Mouse (Mus musculus): ENCODE data around the gene Rusc2. TPM values are rescaled to one million over a fixed set of nuclear protein-coding genes. Genes with fewer than 3 reads are reported as not detected.

The Rusc2 gene
- total RNA-seq, 1 experiment from 2014 or later = 38.6 TPM

- peak; percentile 78 for DNase-seq
Observed at GRCm38 (mm10) chr4:43442456-43443361, 60.9 kb downstream of the Rusc2 start.

DNA sequence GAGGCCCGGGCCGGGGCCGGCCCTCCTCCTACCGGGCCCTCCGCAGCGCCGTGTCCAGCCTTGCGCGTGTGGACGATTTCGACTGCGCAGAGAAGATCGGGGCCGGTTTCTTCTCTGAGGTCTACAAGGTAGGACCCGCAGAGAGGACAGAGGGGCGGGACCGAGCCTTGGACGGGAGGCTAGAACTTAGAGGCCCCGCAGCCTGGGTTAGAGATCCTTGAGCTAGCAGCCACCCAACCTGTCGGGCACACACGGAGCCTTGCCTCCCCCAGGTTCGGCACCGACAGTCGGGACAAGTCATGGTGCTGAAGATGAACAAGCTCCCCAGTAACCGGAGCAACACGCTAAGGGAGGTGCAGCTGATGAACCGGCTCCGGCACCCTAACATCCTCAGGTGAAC, 61.7 kb downstream of the Rusc2 start:
- no peak for DNase-seq

GRCm38 (mm10) chr4:43447251-43447650, 65.5 kb downstream of the Rusc2 start:
- DNase-seq = peak; percentile 70

DNA sequence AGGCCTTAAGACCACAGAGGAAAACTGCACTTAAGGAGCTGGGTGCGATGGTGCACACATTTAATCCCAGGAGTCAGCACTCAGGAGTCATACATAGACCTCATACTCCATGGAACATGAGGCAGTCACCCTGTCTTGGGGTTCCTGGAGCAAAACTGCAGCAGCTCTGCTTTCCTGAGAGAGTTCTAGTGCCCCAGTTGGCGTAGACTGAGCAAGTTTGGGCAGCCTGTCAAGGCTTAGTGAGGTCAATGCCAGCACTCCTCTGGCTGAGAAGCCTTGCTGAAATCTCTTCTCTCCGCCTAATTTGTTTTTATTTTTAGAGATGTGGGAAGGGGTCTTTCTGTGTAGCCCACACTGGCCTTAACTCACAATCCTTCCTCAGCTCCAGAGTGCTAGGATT, 66.8 kb downstream of the Rusc2 start:
- peak; percentile 63 for DNase-seq

- DNase-seq = no peak
Observed at GRCm38 (mm10) chr4:43452315-43452714, 70.5 kb downstream of the Rusc2 start.

DNA sequence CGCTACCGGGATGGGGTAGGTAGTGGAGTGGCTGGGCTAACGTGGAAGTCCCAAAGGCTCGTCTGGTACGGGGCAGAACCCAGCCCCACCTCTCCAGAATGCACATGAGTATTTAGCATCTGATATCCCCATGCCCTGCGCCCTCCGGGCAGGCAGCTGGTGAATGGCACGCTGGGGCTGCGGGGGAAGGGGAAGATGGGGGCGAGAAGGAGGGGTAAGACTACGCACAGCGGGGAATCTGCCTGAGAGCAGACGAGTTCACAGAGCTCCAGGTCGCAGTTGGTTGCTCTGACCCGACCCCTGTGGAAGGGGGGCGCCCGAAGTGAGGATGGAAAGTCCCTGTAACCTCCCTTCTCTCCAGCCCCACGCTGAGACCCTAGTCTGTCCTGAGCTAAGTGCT, 71.6 kb downstream of the Rusc2 start:
- no peak for DNase-seq

- DNase-seq = no peak
Observed at GRCm38 (mm10) chr4:43454041-43454836, 72.5 kb downstream of the Rusc2 start, which contains the start of gene Cd72. Gene Cd72 (minus strand): TSS chr4:43454628.

- no peak for DNase-seq
Observed at GRCm38 (mm10) chr4:43456470-43456869, 74.7 kb downstream of the Rusc2 start.

- no peak for DNase-seq
Observed at GRCm38 (mm10) chr4:43457124-43457523, 75.3 kb downstream of the Rusc2 start.

DNA sequence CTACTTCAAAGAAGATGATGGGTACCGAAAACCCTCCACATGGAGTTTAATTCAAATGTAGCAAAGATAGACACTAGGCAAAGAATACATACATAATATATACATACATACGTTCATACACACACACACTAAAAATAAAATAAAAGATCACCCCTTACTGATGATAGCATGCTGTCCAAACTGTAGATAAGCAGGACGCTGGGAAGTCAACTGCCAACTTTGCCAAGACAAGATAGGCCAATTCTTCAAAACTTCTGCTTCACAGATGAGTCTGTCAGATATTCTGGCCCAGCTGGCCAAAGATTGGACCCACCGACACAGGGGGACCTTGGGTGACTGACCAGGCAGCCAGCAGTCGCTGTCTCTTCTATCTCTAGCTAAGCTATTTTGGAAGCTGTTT, 81.3 kb downstream of the Rusc2 start:
- DNase-seq = no peak

- DNase-seq = no peak
Observed at GRCm38 (mm10) chr4:43465935-43466334, 84.2 kb downstream of the Rusc2 start.

DNA sequence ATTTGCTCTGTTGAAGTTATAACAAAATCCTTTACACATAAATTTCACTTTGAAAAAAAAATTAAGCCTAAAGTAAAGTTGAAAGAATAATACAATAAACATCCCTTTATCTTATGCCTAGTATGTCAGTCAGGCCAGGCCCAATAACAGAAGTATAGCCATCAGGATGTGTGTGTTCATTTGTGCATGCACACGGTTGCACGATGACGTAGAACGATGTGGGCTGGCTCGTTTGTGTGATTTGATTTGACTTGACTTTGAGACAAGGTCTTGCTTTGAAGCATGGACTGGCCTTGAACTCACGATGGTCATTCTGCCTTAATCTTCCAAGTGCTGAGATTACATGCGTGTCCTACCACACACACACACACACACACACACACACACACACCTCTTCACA, 85.1 kb downstream of the Rusc2 start:
- no peak for DNase-seq

GRCm38 (mm10) chr4:43470301-43470700, 88.5 kb downstream of the Rusc2 start:
- no peak for DNase-seq

GRCm38 (mm10) chr4:43473636-43474035, 91.9 kb downstream of the Rusc2 start:
- no peak for DNase-seq

- no peak for DNase-seq
Observed at GRCm38 (mm10) chr4:43476604-43477003, 94.8 kb downstream of the Rusc2 start.

Other genes starting within 250 kb of the Rusc2 start
- gene Atp8b5, start 114.8 kb upstream of the Rusc2 start, total RNA-seq (2021) = 0.57 and 1.2 TPM in 2 replicates
- not detected in 2 replicates for gene Fam166b, start 47.2 kb downstream of the Rusc2 start, total RNA-seq (2021)
- 51.3 and 53.2 TPM in 2 replicates for gene Tesk1, start 60.0 kb downstream of the Rusc2 start, total RNA-seq (2021)
- 2.9 TPM in 1 of 2 replicates, not detected in the other for gene Cd72, start 72.6 kb downstream of the Rusc2 start, total RNA-seq (2021)
- gene Sit1, start 101.8 kb downstream of the Rusc2 start, total RNA-seq (2021) = 0.24 TPM in 1 of 2 replicates, not detected in the other
- gene Ccdc107, start 110.9 kb downstream of the Rusc2 start, total RNA-seq (2021) = 54.6 and 58.2 TPM in 2 replicates
- gene Arhgef39, start 117.7 kb downstream of the Rusc2 start, total RNA-seq (2021) = 4.6 and 7.4 TPM in 2 replicates
- 0.61 TPM in 1 of 2 replicates, not detected in the other for gene Car9, start 125.0 kb downstream of the Rusc2 start, total RNA-seq (2021)
- gene Tpm2, start 141.8 kb downstream of the Rusc2 start, total RNA-seq (2021) = 98.8 and 110 TPM in 2 replicates
- 111 and 172 TPM in 2 replicates for gene Creb3, start 180.4 kb downstream of the Rusc2 start, total RNA-seq (2021)
- gene Tln1, start 180.7 kb downstream of the Rusc2 start, total RNA-seq (2021) = 229 and 303 TPM in 2 replicates
- 50.5 and 58.9 TPM in 2 replicates for gene Rgp1, start 196.7 kb downstream of the Rusc2 start, total RNA-seq (2021)
- gene Gba2, start 196.9 kb downstream of the Rusc2 start, total RNA-seq (2021) = 11.9 and 15.4 TPM in 2 replicates
- gene Msmp, start 202.5 kb downstream of the Rusc2 start, total RNA-seq (2021) = 4.5 and 5.7 TPM in 2 replicates
- 26.9 and 37.9 TPM in 2 replicates for gene Npr2, start 250.0 kb downstream of the Rusc2 start, total RNA-seq (2021)